Mouse (Mus musculus): Measurements from ENCODE around the gene Tmem270.

GRCm38 (mm10) chr5:134883077-134883476, 23.5 kb downstream of the Tmem270 start:
- no peak for TF ChIP-seq CTCF (IDR thresholded peaks at IDR 0.05; ENCODE audit: insufficient read depth, low read length)
- TF ChIP-seq POLR2A (IDR thresholded peaks at IDR 0.05; ENCODE audit: borderline replicate concordance, extremely low read depth, low read depth, low read length), result no peak

All from lung, adult 2 months (tissue).